Mouse (Mus musculus): ENCODE measurements around the gene Prkaa2.

GRCm38 (mm10) chr4:105031104-105031503 is 78.6 kb downstream of the Prkaa2 start:
- no peak for TF ChIP-seq CTCF (IDR thresholded peaks at IDR 0.05)
- TF ChIP-seq EP300 (IDR thresholded peaks at IDR 0.05), result no peak
